In the genomic region with DNA sequence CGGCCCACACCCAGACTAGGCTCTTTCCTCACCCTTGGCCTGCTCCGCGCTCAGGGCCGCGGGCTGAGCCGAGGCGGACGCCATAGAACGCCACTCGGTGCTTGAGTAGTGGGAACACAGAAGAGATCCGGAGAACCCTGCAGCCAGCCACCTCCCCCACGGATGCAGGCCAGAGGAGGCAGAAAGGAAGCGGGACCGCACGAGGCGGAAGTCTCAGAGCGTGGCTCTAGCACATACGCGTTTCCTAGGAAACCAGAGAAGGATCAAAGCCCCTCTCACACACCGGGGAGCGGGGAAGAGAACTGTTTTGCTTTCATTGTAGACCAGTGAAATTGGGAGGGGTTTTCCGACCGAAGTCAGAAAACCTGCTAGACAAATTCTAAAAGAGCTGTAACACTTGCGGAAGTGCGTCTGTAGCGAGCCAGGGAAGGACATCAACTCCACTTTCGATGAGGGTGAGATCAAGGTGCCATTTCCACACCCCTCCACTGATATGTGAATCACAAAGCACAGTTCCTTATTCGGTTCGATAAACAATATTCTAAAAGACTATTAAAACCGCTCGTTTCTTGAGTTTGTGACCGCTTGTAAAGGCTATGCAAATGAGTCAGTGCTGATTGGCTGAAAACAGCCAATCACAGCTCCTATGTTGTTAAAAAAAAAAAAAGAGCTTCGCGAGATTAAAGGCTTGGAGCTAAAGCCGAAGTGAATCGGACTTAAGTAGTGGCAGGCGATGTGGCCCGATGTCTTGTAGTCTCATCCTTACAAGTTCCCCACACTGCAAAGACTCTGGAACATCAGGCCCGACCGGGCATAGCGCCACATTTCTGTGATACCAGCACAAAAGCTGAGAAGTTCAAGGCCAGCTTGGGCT, we compare ENCODE assay signal across 7 mouse cellular contexts. TPM values are rescaled to one million over a fixed set of nuclear protein-coding genes. Genes with fewer than 3 reads are reported as not detected.
DNase-seq lines count a peak whose midpoint lies in the region; ATAC-seq lines count a peak whose summit lies in the region.

A gene (minus strand): TSS at position 487 of the 874 bp plus-strand sequence.

- peak within 1 kb of the TSS; percentile 89 for H3K4me2 ChIP-seq in intestine, embryonic 15.5 days (replicated peaks)

- H3K27ac ChIP-seq in intestine, embryonic 15.5 days, result peak within 1 kb of the TSS; percentile 99
- peak within 1 kb of the TSS; percentile 95 for H3K27ac ChIP-seq in midbrain, embryonic 10.5 days (replicated peaks)

- ATAC-seq in intestine, embryonic 15.5 days, result peak; percentile 78

- H3K9me3 ChIP-seq in intestine, embryonic 15.5 days, result no peaks in the 10 kb centered on the region
- H3K9me3 ChIP-seq in midbrain, embryonic 10.5 days (replicated peaks), result no peaks in the 10 kb centered on the region

- intact Hi-C loops in gastrocnemius, postnatal 36 days (cut with DNase I), result loop anchor here (2.0 kb wide), 1 partner anchor 78 kb away; a partner anchor contains a TSS
- intact Hi-C loops in left cerebral cortex, postnatal 25 days (cut with DNase I), result loop anchor here (2.0 kb wide), 2 partner anchors 28 to 64 kb away; a partner anchor contains a TSS

- under 1% methylated on average over 41 of the region's 41 CpGs for WGBS in intestine, embryonic 15.5 days
- WGBS in midbrain, embryonic 10.5 days, result under 1% methylated on average over 41 of the region's 41 CpGs

- H3K9ac ChIP-seq in intestine, embryonic 15.5 days, result peak within 1 kb of the TSS; percentile 80

- H3K4me3 ChIP-seq in intestine, embryonic 15.5 days (replicated peaks), result peak within 1 kb of the TSS; percentile 59
- peak within 1 kb of the TSS; percentile 76 for H3K4me3 ChIP-seq in midbrain, embryonic 10.5 days

- peak; percentile 87 for DNase-seq in adrenal gland, adult 8-10 months
- DNase-seq in embryo, embryonic 11.5 days (ENCODE audit: low read depth, low spot score), result peak; percentile 89
- DNase-seq in gastrocnemius, postnatal 36 days, result peak; percentile 77 to 83
- DNase-seq in left cerebral cortex, postnatal 25 days (ENCODE audit: low spot score in 2 of 2), result peak; percentile 91 to 96
- peak; percentile 96 for DNase-seq in midbrain, embryonic 10.5 days (ENCODE audit: low spot score)
- DNase-seq in right cerebral cortex, postnatal 4 days, result peak; percentile 82

- H3K4me1 ChIP-seq in intestine, embryonic 15.5 days (replicated peaks), result peaks cover 25% of the 10 kb centered on the region
- peaks cover 62% of the 10 kb centered on the region for H3K4me1 ChIP-seq in midbrain, embryonic 10.5 days

- no peaks in the 10 kb centered on the region for H3K27me3 ChIP-seq in intestine, embryonic 15.5 days (replicated peaks)
- no peaks in the 10 kb centered on the region for H3K27me3 ChIP-seq in midbrain, embryonic 10.5 days (ENCODE audit: low read depth, poor library complexity, severe bottlenecking)

- peaks cover 14% of the 10 kb centered on the region for H3K36me3 ChIP-seq in intestine, embryonic 15.5 days
- peaks cover 41% of the 10 kb centered on the region for H3K36me3 ChIP-seq in midbrain, embryonic 10.5 days

RNA-seq across cellular contexts. Expression of the gene that starts here (rescaled TPM):
- total RNA-seq in adrenal gland, adult 8-10 months (2022), result 100 to 1,000 TPM; 348 to 417 (median 368) TPM
- 100 to 1,000 TPM; 150 to 160 TPM for total RNA-seq in gastrocnemius, postnatal 36 days (2021)
- polyA plus RNA-seq in intestine, embryonic 15.5 days (2015; fragmentation: Nextera tagmentation; extraction: Ambion mirVana), result 337 and 341 TPM in 2 replicates
- 100 to 1,000 TPM; 315 to 349 TPM for total RNA-seq in left cerebral cortex, postnatal 25 days (2021)
- 445 and 490 TPM in 2 replicates for polyA plus RNA-seq in midbrain, embryonic 10.5 days (2016; fragmentation: Nextera tagmentation; extraction: Ambion mirVana)

Comparison
In these comparisons a context has a peak if more than half of its experiments do, and no peak if none do; other contexts are left out.
1. Peak in every context shown above with its lines: DNase-seq, ATAC-seq, H3K4me3 ChIP-seq and H3K27ac ChIP-seq.